Mouse (Mus musculus) hindlimb bud, embryonic 11.5 days (tissue): ENCODE measurements around the gene Lig3.
"Not testable (repeated sequence)": the region's sequence is repeated elsewhere in the genome, so short reads cannot be mapped to it uniquely, and the experiment has no call there.

ENCODE experiments used
- DNase-seq: peaks from one replicate; pipeline ENCODE4 v3.0.0-alpha.2; 2012; ENCODE audit warnings: low read depth, low spot score; ENCODE audit errors: extremely low spot score

The Lig3 gene

GRCm38 (mm10) chr11:82831008-82831893, 50.3 kb downstream of the Lig3 start:
- DNase-seq: no peak

GRCm38 (mm10) chr11:82832402-82832801, 51.5 kb downstream of the Lig3 start:
- not testable (repeated sequence) for DNase-seq

GRCm38 (mm10) chr11:82833929-82834328, 53.0 kb downstream of the Lig3 start:
- DNase-seq: no peak

DNA sequence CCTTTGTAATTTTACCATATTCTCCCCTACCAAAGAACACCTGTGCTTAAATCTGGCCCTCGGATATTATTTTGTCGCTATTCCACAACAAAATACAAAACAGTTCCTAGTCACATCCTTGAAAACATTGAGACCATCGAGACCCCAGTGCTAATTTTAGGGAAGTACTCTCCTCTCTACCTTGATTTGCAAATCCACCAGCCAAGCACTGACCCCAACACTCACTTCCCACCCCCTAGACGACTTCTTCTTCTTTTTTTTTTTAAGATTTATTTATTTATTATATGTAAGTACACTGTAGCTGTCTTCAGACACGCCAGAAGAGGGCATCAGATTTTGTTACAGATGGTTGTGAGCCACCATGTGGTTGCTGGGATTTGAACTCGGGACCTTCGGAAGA, 53.5 kb downstream of the Lig3 start:
- not testable (repeated sequence) for DNase-seq

- no peak for DNase-seq
Measured at GRCm38 (mm10) chr11:82835616-82836432, 54.9 kb downstream of the Lig3 start.

- DNase-seq: no peak
Measured at GRCm38 (mm10) chr11:82837192-82837591, 56.3 kb downstream of the Lig3 start.

GRCm38 (mm10) chr11:82837848-82838247, 56.9 kb downstream of the Lig3 start:
- no peak for DNase-seq

DNA sequence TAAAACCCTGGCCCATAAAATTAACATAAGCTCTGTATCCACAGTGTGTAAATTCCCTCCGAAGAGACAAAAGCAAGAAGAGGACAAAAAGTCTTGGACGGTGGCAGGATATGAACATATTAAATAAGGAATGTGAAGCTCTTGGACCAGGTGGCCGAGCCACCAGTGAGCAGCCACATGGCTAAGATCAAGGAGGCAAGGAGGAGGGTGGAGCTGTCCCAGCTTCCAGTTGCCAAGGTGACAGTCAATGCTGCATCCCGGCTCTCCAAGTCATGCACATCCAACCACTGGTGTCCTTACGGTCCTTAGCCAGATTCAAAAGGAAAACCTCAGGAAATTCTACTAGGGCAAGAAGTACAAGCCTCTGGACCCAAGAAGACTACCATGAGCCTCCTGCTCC, 57.6 kb downstream of the Lig3 start:
- DNase-seq: no peak

DNA sequence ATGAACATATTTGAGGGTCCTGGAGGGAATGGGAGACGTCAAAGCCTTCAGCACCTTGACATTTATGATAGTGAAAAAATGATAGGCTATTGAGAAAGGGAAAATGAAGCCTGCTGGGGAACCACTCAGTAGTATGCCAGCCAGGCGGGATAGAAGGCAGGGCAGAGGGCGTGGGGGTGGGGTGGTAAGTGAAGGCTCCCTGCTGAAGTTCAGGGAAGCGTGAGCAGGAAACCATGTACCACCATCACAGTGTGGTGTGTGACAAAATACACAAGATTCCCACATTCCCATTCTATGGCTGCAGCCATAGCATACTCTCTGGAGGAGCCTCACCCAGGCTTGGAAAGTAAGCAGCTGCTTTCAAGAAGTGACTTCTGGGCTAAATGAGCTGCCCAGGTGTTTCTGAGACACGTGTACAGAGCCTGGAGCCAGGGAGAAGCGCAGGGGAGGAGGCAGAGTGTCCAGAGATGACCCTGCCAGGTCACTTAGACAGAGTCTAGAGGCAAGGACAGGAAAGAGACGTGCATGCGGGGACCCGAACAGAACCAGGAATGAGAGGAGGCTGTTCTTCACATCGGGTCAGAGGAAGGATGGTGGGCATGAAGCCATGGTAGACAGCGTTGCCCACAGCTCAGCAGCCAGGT, 64.0 kb downstream of the Lig3 start:
- DNase-seq: no peak

GRCm38 (mm10) chr11:82845415-82846078, 64.6 kb downstream of the Lig3 start:
- no peak for DNase-seq

DNA sequence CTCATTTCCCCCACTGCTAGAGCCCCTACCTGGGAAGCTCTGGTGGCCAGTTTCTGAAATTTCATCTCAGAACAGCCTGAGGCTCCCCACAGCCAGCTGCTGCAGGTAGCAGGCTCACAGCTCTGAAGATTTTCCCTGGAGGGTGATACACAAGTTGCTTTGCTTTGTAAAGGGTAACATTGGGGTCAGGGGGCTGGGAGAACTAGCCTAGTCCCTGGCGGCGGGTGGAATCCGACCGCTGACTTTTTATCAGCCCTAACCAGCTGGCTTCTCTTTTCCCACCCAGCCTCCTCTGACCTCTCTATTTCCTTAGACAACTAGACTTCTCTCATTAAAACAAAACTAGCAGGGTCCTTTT, 65.2 kb downstream of the Lig3 start:
- DNase-seq: no peak

DNA sequence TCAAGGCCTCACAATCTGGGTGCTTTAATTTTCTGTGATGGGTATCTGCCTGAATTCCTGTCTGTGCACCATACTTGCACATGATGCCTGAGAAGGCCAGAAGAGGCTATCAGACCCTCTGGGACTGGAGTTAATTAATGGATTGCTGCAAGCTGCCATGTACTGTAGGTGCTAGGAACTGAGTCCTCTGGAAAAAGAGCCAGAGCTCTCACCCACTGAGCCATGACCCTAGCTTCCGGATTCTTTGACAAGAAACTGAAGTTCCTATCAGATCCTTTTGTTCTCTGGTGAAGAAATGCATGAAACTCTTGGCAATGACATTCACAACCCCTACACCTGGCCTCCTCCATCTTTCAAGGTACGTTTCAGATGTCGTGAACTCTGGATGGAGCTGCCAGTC, 66.0 kb downstream of the Lig3 start:
- DNase-seq: no peak

- DNase-seq: no peak
Measured at GRCm38 (mm10) chr11:82847571-82848000, 66.7 kb downstream of the Lig3 start.

DNA sequence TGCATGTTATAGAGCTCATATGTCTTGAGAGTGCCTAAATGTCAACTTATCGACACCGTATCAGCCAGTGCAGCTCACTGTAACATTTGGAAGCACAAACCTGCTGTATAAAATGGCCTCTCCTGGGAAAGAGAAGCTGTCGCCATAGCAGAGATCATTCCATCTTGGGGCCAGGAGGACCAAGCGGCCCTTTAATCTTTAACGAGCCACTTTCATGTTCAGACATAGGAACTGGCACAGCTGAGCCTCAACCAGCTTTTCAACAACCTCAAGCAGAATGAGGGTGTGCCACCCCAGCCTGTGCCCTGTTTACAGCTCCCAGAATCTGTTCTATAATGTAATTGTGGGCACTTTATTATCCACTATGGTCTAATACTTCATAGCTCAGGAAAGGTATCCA, 69.4 kb downstream of the Lig3 start:
- DNase-seq: no peak

DNA sequence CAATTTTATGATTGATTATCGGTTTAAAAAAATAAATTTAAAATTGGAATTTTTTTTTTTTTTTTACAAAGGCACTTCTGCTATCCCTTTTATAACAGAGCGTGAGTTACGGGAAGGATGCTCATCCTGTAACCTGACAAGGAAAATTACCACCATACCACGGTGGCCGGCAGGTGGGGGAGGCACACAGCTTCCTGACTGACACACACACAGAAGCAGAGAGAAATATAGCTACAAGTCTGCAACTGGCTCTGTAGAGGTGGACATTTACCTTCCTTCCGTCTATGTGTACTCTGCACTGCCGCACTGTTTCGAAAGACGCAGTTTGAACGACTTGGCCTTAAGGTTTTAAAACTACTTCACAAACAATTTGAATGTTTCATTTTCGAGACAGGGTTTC, 71.2 kb downstream of the Lig3 start:
- no peak for DNase-seq

DNA sequence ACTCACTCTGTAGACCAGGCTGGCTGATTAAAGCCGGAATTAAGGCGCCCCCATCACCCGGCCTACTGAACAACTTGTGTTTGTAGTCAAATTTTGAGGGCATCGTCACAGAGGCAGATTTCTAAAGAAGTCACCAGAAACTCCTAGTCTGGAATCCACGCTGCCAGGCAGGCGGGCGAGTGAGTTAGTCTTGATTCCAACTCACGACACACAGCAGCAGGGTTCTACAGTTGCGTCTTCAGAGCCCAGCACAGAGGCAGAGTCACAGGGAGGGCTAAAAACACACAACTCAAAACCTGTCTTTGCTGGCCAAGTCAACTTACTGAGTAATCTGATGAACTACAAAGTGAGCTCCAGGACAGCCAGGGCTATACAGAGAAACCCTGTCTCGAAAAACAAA, 71.6 kb downstream of the Lig3 start:
- no peak for DNase-seq

- no peak for DNase-seq
Measured at GRCm38 (mm10) chr11:82852958-82853357, 72.0 kb downstream of the Lig3 start.
